Mouse (Mus musculus) embryonic facial prominence, embryonic 14.5 days (tissue): ENCODE measurements at regions not wholly inside any gene's neighbourhood (a gene's known extent, or its start where the extent isn't known, plus 50 kb on each side); places are given as distances from the start of the nearest gene placed in this dataset.
A peak's percentile ranks its signal among the peaks of the same experiment; 100 is the strongest.

Experiments used
- ATAC-seq: fragments of 200-750 bp; cut with Nextera tagmentation; 2 replicates; pipeline ENCODE4 v1.8.0; 2017; ENCODE audit warnings: low read depth, moderate number of reproducible peaks, moderate TSS enrichment
- DNase-seq: peaks from one replicate; pipeline ENCODE4 v3.0.0-alpha.2; 2015; ENCODE audit warnings: low spot score
- H3K27ac ChIP-seq: fragments of 300-500 bp; sonication (generic); replicated peaks from 2 replicates; pipeline ENCODE4 v1.5.1; 2014; ENCODE audit warnings: low read depth, mild to moderate bottlenecking, low read length, moderate library complexity
- H3K27me3 ChIP-seq: fragments of 300-500 bp; sonication (generic); replicated peaks from 2 replicates; pipeline ENCODE4 v1.6.1; 2014; ENCODE audit warnings: low read length; ENCODE audit not compliant: control insufficient read depth, insufficient read depth
- H3K36me3 ChIP-seq: fragments of 300-500 bp; sonication (generic); 2 replicates; pipeline ENCODE4 v1.6.1; 2014; ENCODE audit warnings: low read length, mixed read lengths; ENCODE audit not compliant: control insufficient read depth, insufficient read depth
- H3K4me1 ChIP-seq: fragments of 300-500 bp; sonication (generic); 2 replicates; pipeline ENCODE4 v1.6.1; 2014; ENCODE audit warnings: antibody characterized with exemption, low read length; ENCODE audit not compliant: control insufficient read depth, insufficient read depth
- H3K4me2 ChIP-seq: fragments of 300-500 bp; sonication (generic); 2 replicates; pipeline ENCODE4 v1.6.1; 2014; ENCODE audit warnings: low read depth, mild to moderate bottlenecking, low read length, moderate library complexity, mixed read lengths
- H3K4me3 ChIP-seq: fragments of 300-500 bp; sonication (generic); 2 replicates; pipeline ENCODE4 v1.5.1; 2014; ENCODE audit warnings: low read depth, mild to moderate bottlenecking, low read length
- H3K9ac ChIP-seq: fragments of 300-500 bp; sonication (generic); 2 replicates; pipeline ENCODE4 v1.6.1; 2014; ENCODE audit warnings: low read depth, mild to moderate bottlenecking, low read length, moderate library complexity, mixed read lengths
- H3K9me3 ChIP-seq: fragments of 300-500 bp; sonication (generic); 2 replicates; pipeline ENCODE4 v1.6.1; 2016; ENCODE audit warnings: low read length; ENCODE audit not compliant: control insufficient read depth
- WGBS: fragments of 180-500 bp; shearing (Covaris S2); extraction: QIAGEN DNeasy Blood & Tissue Kit; methylation state at CpG from one replicate; pipeline ENCODE4 v1.1.7; 2014; 5-methylcytosine and 5-hydroxymethylcytosine counted together

DNA sequence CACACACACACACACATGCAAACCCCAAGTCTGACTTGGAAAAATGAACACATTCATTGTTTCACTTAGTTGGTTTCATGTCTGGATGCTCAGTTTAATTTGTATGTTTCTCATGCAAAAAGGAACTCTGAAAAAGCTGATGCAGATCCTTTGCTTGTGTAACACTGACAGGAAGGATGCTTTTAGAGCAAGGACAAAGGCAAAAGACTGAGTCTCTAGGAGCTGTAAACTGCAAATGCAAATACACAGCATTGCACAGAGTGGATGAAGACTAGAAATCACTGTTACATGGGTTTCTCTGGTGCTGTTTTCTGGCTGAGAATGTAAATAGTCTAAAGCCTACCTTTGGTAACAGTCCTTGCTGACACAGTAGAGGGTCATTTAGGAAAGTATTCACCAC lies 748.3 kb downstream of the Mettl4 start:
- no peak for DNase-seq
- no peak overlapping the region for H3K9ac ChIP-seq
- H3K4me3 ChIP-seq, result no peak overlapping the region
- H3K4me2 ChIP-seq, result no peak overlapping the region
- ATAC-seq, result no peak
- H3K4me1 ChIP-seq, result no peaks in the 10 kb centered on the region
- no peaks in the 10 kb centered on the region for H3K27me3 ChIP-seq
- H3K9me3 ChIP-seq, result no peaks in the 10 kb centered on the region
- H3K27ac ChIP-seq, result no peak overlapping the region
- no peaks in the 10 kb centered on the region for H3K36me3 ChIP-seq

- 0 out of 2 replicates have a peak, but pooled peaks have one; percentile 22 for ATAC-seq
- WGBS, result 85% methylated on average over 2 of the region's 2 CpGs
- no peak overlapping the region for H3K27ac ChIP-seq
- H3K4me2 ChIP-seq, result no peak overlapping the region
- no peaks in the 10 kb centered on the region for H3K4me1 ChIP-seq
- no peak for DNase-seq
- H3K36me3 ChIP-seq, result no peaks in the 10 kb centered on the region
- H3K9me3 ChIP-seq, result no peaks in the 10 kb centered on the region
- H3K9ac ChIP-seq, result no peak overlapping the region
- no peak overlapping the region for H3K4me3 ChIP-seq
- no peaks in the 10 kb centered on the region for H3K27me3 ChIP-seq
Observed at GRCm38 (mm10) chr17:93986932-93987331, 762.9 kb downstream of the Mettl4 start.
